Mouse (Mus musculus) embryonic facial prominence, embryonic 10.5 days (tissue): ENCODE measurements around the gene Tmem144. TPM values are rescaled to one million over a fixed set of nuclear protein-coding genes. Genes with fewer than 3 reads are reported as not detected.

ENCODE experiments used
- DNase-seq: peaks from one replicate; pipeline ENCODE4 v3.0.0-alpha.2; 2017; ENCODE audit warnings: low spot score
- H3K27ac ChIP-seq: fragments of 300-500 bp; sonication (generic); replicated peaks from 2 replicates; pipeline ENCODE4 v1.5.1; 2016; ENCODE audit warnings: mild to moderate bottlenecking
- H3K27me3 ChIP-seq: fragments of 300-500 bp; sonication (generic); replicated peaks from 2 replicates; pipeline ENCODE4 v1.6.1; 2016; ENCODE audit warnings: low read depth, mild to moderate bottlenecking; ENCODE audit not compliant: poor library complexity, severe bottlenecking
- H3K36me3 ChIP-seq: fragments of 300-500 bp; sonication (generic); replicated peaks from 2 replicates; pipeline ENCODE4 v1.6.1; 2016; ENCODE audit warnings: mild to moderate bottlenecking, moderate library complexity
- H3K4me1 ChIP-seq: fragments of 300-500 bp; sonication (generic); 2 replicates; pipeline ENCODE4 v1.6.1; 2016
- H3K4me3 ChIP-seq: fragments of 300-500 bp; sonication (generic); 2 replicates; pipeline ENCODE4 v1.5.1; 2016; ENCODE audit warnings: mild to moderate bottlenecking, moderate library complexity
- H3K9me3 ChIP-seq: fragments of 300-500 bp; sonication (generic); 2 replicates; pipeline ENCODE4 v1.6.1; 2016; ENCODE audit warnings: mild to moderate bottlenecking
- WGBS: fragments of 180-500 bp; shearing (Covaris S2); methylation state at CpG from one replicate; pipeline ENCODE4 v1.1.7; 2016; 5-methylcytosine and 5-hydroxymethylcytosine counted together
- polyA plus RNA-seq: library from polyadenylated mRNA; unstranded; fragments of >200 nt; fragmentation: Nextera tagmentation; extraction: Ambion mirVana; gene quantifications from 2 replicates; pipeline ENCODE4 v1.2.1, GENCODE M21; 2016

The Tmem144 gene
- 3.7 and 3.9 TPM in 2 replicates for polyA plus RNA-seq

DNA sequence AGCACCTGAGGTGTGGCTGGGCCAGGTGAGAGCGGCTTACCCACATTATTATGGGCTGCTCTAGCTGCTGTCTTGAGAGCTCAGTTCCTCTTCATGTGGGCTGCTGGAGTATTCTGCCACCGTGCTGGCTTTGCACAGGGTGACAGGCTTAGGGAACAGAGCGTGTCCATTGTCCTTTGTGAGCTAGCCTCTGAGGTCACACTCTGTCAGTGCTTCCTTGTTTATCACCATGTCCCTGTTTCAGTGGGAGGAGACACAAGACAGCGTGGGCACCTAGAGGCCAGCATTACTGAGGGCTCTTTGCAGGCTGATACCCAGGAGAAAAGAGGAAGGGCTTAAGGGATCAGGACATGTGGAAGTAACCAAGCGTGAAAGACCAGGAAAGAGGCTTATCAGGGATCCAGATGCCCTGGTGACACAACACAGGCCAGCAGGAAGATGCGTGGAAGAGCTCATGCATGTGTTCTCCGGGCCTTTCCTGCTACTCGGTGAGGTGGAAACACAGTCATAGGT lies at the start of gene Tmem144:
Gene Tmem144 (minus strand): TSS at position 120 of the 513 bp plus-strand sequence.
- 44% methylated on average over 8 of the region's 8 CpGs for WGBS
- Histone ChIP-seq H3K9me3 (no peaks in the 10 kb centered on the region), H3K27ac (no peak within 1 kb of the TSS), H3K36me3 (no peaks in the 10 kb centered on the region), H3K4me3 (no peak within 1 kb of the TSS), H3K4me1 (no peaks in the 10 kb centered on the region), H3K27me3 (no peaks in the 10 kb centered on the region)
- DNase-seq: no peak

- Histone ChIP-seq H3K36me3 (no peaks in the 10 kb centered on the region), H3K27ac (no peak overlapping the region), H3K4me1 (no peaks in the 10 kb centered on the region), H3K27me3 (no peaks in the 10 kb centered on the region), H3K9me3 (no peaks in the 10 kb centered on the region), H3K4me3 (no peak overlapping the region)
- DNase-seq: no peak
- WGBS: 90% methylated on average over 4 of the region's 4 CpGs
Measured at GRCm38 (mm10) chr3:79901734-79902133, 49.2 kb upstream of the Tmem144 start.

- 90% methylated on average over 6 of the region's 6 CpGs for WGBS
- H3K4me3 ChIP-seq: no peak overlapping the region
Measured at GRCm38 (mm10) chr3:79901321-79901720, 48.7 kb upstream of the Tmem144 start.

GRCm38 (mm10) chr3:79900502-79900901 lies 47.9 kb upstream of the Tmem144 start:
- Histone ChIP-seq H3K4me3 (no peak overlapping the region), H3K36me3 (no peaks in the 10 kb centered on the region), H3K27me3 (no peaks in the 10 kb centered on the region), H3K9me3 (no peaks in the 10 kb centered on the region), H3K27ac (no peak overlapping the region), H3K4me1 (no peaks in the 10 kb centered on the region)
- DNase-seq: no peak
- 94% methylated on average over 2 of the region's 2 CpGs for WGBS

More at GRCm38 (mm10) chr3:79901321-79901720, 48.7 kb upstream of the Tmem144 start:
- no peak for DNase-seq
- no peaks in the 10 kb centered on the region for H3K27me3 ChIP-seq
- H3K4me1 ChIP-seq: no peaks in the 10 kb centered on the region
- no peaks in the 10 kb centered on the region for H3K36me3 ChIP-seq
- no peak overlapping the region for H3K27ac ChIP-seq
- H3K9me3 ChIP-seq: no peaks in the 10 kb centered on the region

- Histone ChIP-seq H3K27ac (no peak overlapping the region), H3K4me3 (no peak overlapping the region), H3K4me1 (no peaks in the 10 kb centered on the region), H3K36me3 (no peaks in the 10 kb centered on the region), H3K9me3 (no peaks in the 10 kb centered on the region), H3K27me3 (no peaks in the 10 kb centered on the region)
- WGBS: 88% methylated on average over 9 of the region's 9 CpGs
- DNase-seq: no peak
Measured at GRCm38 (mm10) chr3:79899906-79900305, 47.3 kb upstream of the Tmem144 start.

DNA sequence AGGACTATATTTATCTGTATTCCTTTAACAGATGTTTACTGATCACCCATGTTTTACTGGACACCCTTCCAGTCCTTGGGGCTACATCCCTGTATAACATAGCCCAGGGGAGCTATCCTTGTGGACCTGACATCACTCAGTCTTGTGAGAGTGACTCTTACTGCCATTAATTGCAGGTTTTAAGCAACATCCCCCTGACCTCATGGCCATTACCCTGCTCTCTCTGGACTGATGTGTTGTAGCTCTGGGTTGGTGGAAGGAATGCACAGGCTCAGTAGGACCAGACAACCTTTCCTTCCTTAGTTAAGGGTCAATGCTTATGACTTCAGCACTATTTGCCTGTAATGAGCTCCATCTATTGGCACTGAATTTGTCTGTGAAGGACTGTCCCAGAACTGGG lies 45.9 kb upstream of the Tmem144 start:
- Histone ChIP-seq H3K4me1 (no peaks in the 10 kb centered on the region), H3K4me3 (no peak overlapping the region), H3K9me3 (no peaks in the 10 kb centered on the region), H3K27me3 (no peaks in the 10 kb centered on the region), H3K27ac (no peak overlapping the region), H3K36me3 (no peaks in the 10 kb centered on the region)
- DNase-seq: no peak

DNA sequence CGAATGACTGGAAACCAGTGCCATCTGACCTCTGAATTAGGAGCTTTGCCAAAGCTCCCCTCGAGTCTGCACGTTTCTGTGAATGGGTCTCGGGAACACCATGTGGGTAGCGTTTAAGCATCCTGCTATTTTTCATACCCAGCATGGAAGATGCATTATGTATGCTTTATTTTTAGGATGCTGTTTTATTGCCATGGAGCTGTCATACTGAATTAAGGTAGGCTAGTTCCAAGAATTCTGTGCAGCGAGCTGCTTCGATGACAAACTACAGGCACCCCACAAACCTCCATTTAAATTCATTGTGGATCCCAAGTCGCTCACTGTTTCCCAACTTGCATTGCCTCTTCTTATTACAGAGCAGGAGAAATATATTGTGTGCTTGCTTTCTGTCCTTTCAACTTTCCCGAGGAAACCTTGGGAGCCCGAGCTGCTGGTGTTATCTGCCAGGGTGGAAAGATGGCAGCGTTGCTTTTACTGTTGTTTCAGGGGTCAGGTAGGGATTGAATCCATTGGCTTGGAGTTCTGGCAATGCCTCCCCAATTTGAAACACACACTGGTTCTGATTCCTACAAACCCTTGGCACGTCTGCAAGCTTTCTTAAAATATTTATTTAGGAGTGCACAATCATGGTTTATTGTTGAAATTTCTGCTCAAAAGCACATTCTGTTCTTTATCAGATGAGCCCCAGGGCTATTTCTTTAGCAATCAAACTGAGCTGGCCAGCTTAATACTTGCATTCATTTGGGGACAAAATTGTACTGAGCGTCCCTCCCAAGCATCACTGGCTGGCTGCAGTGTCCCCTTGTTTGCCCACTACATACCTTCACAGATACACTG lies 45.2 kb upstream of the Tmem144 start:
- no peak overlapping the region for H3K27ac ChIP-seq
- H3K4me1 ChIP-seq: no peaks in the 10 kb centered on the region
- H3K27me3 ChIP-seq: no peaks in the 10 kb centered on the region
- H3K4me3 ChIP-seq: no peak overlapping the region
- DNase-seq: no peak
- WGBS: 78% methylated on average over 13 of the region's 13 CpGs
- H3K9me3 ChIP-seq: no peaks in the 10 kb centered on the region
- no peaks in the 10 kb centered on the region for H3K36me3 ChIP-seq

- no peak for DNase-seq
- H3K4me1 ChIP-seq: peaks cover 22% of the 10 kb centered on the region
- H3K36me3 ChIP-seq: no peaks in the 10 kb centered on the region
- no peaks in the 10 kb centered on the region for H3K27me3 ChIP-seq
- no peak overlapping the region for H3K4me3 ChIP-seq
- no peaks in the 10 kb centered on the region for H3K9me3 ChIP-seq
- 89% methylated on average over 2 of the region's 2 CpGs for WGBS
- H3K27ac ChIP-seq: no peak overlapping the region
Measured at GRCm38 (mm10) chr3:79887966-79888365, 35.4 kb upstream of the Tmem144 start.

GRCm38 (mm10) chr3:79887161-79887855 lies 34.7 kb upstream of the Tmem144 start:
- Histone ChIP-seq H3K4me1 (peaks cover 22% of the 10 kb centered on the region), H3K36me3 (no peaks in the 10 kb centered on the region), H3K27ac (peak overlapping the region; percentile 69; the same call in 1 of the 2 replicates), H3K4me3 (no peak overlapping the region; the same call in 1 of the 2 replicates), H3K9me3 (no peaks in the 10 kb centered on the region), H3K27me3 (no peaks in the 10 kb centered on the region)
- DNase-seq: no peak
- 71% methylated on average over 8 of the region's 8 CpGs for WGBS

GRCm38 (mm10) chr3:79886357-79887091 lies 34.0 kb upstream of the Tmem144 start:
- Histone ChIP-seq H3K36me3 (no peaks in the 10 kb centered on the region), H3K4me1 (peaks cover 22% of the 10 kb centered on the region), H3K4me3 (peak overlapping the region; percentile 26; the same call in 1 of the 2 replicates), H3K9me3 (no peaks in the 10 kb centered on the region), H3K27me3 (no peaks in the 10 kb centered on the region), H3K27ac (peak overlapping the region; percentile 69)
- WGBS: 89% methylated on average over 23 of the region's 23 CpGs
- no peak for DNase-seq

DNA sequence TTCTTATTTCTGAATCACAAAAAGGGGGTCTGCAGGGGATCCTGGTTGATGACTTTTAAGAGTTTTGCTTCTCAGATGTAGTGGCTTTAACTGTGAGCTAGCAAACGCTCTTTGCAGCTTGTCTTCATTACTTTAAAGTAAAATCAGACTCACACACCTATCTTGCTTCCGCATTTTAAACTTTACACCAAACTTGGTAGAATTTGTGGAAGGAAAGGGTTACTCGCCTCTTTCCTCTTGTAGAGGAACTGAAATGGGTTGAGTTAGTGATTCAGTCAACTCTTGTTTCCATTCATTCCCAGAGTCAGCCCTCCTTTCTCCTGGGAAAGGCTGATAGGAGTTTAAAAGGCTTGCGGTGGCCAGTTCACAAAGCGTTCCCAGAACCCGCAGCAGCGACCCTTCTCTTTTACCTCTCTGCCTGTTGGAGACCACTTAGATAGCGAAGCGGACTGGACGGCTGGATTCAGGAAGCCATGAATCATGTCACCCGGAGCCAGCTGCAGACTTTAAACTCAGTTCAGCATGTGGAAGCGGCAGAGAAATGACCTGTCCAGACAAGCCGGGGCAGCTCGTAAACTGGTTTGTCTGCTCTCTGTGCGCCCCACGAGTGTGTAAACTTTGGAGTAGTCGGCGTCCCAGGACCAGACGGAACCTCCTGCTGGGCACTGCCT lies 33.2 kb upstream of the Tmem144 start:
- WGBS: 66% methylated on average over 19 of the region's 19 CpGs
- Histone ChIP-seq H3K4me3 (peak overlapping the region; percentile 26; the same call in 1 of the 2 replicates), H3K9me3 (no peaks in the 10 kb centered on the region), H3K36me3 (no peaks in the 10 kb centered on the region), H3K27me3 (no peaks in the 10 kb centered on the region), H3K27ac (peak overlapping the region; percentile 69), H3K4me1 (peaks cover 22% of the 10 kb centered on the region)
- DNase-seq: peak; percentile 35

DNA sequence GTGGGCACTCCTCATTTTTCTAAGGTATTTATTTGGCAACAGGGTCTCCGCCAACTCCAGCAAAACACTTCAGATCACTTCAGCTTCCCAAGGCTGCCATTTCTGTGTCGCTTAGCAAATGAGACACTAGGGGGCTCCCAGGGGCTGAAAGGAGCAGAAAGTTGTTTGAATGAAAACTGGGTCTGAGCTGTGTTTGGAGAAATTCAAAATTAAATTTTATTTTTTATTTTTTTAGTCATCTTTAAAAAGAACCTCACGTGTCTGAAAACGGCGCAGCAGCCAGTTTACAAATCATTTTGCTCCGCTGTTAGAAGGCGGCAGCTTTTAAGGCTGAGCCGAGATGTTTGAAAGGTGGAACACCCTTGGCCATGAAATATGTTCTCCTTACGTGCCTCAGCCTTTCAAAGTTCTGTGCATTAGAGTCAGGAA lies 32.2 kb upstream of the Tmem144 start:
- WGBS: 49% methylated on average over 9 of the region's 9 CpGs
- Histone ChIP-seq H3K4me3 (no peak overlapping the region), H3K27ac (peak overlapping the region; percentile 55)

More for the DNA sequence above, 32.2 kb upstream of the Tmem144 start:
- H3K4me1 ChIP-seq: peaks cover 22% of the 10 kb centered on the region
- H3K27me3 ChIP-seq: no peaks in the 10 kb centered on the region
- H3K9me3 ChIP-seq: no peaks in the 10 kb centered on the region
- H3K36me3 ChIP-seq: no peaks in the 10 kb centered on the region
- peak; percentile 60 for DNase-seq
